Mouse (Mus musculus) kidney, adult 2 months (tissue): ENCODE measurements around the gene Cep44. TPM values are rescaled to one million over a fixed set of nuclear protein-coding genes. Genes with fewer than 3 reads are reported as not detected.

Experiments used
- DNase-seq: peaks from one replicate; pipeline ENCODE4 v3.0.0; 2021
- H3K27ac ChIP-seq: fragments of 200-500 bp; 2 replicates; pipeline ENCODE4 v1.5.1; 2012; ENCODE audit warnings: low read depth, low read length, control low read depth, inconsistent platforms; ENCODE audit not compliant: insufficient read depth
- H3K27me3 ChIP-seq: fragments of 200-500 bp; replicated peaks from 2 replicates; pipeline ENCODE4 v1.6.1; 2012; ENCODE audit warnings: mild to moderate bottlenecking, moderate library complexity, low read length, inconsistent platforms; ENCODE audit not compliant: control insufficient read depth, insufficient read depth
- H3K36me3 ChIP-seq: fragments of 200-500 bp; 2 replicates; pipeline ENCODE4 v1.6.1; 2012; ENCODE audit warnings: mild to moderate bottlenecking, moderate library complexity, low read length, inconsistent platforms; ENCODE audit not compliant: control insufficient read depth, insufficient read depth
- H3K4me1 ChIP-seq: fragments of 200-500 bp; 2 replicates; pipeline ENCODE4 v1.6.1; 2011; ENCODE audit warnings: low read length; ENCODE audit not compliant: control insufficient read depth, insufficient read depth
- H3K4me3 ChIP-seq: fragments of 200-500 bp; 2 replicates; pipeline ENCODE4 v1.5.1; 2011; ENCODE audit warnings: mild to moderate bottlenecking, low read depth, low read length, control low read depth; ENCODE audit not compliant: insufficient read depth
- CTCF ChIP-seq: fragments of 200-500 bp; conservative IDR thresholded peaks from 2 replicates; pipeline ENCODE4 v1.5.1; 2011; ENCODE audit warnings: low read depth, mild to moderate bottlenecking, control low read depth, low read length, moderate library complexity, mixed read lengths; ENCODE audit not compliant: insufficient read depth, insufficient read length
- POLR2A ChIP-seq: fragments of 200-500 bp; IDR thresholded peaks from one replicate; pipeline ENCODE4 v1.6.1; 2011; ENCODE audit warnings: low read depth, low read length, control low read depth
- WGBS: fragments of 180-500 bp; shearing (Covaris S2); methylation state at CpG from one replicate; pipeline ENCODE4 v1.1.7; 2018; 5-methylcytosine and 5-hydroxymethylcytosine counted together
- polyA plus RNA-seq: library from polyadenylated mRNA; depleted of rRNA; stranded (reverse); fragments of >200 nt; gene quantifications from 2 replicates; pipeline ENCODE4 v1.2.3, GENCODE M21; 2012; rRNA removed

Cep44 gene
- polyA plus RNA-seq: 5.4 and 6.7 TPM in 2 replicates

GRCm38 (mm10) chr8:56550558-56551360, at the start of gene Cep44, which contains the start of gene Fbxo8:
Gene Cep44 (minus strand): TSS chr8:56551047.
Gene Fbxo8 (plus strand): TSS chr8:56551090.
- Histone ChIP-seq H3K4me1 (no peaks in the 10 kb centered on the region), H3K27me3 (no peaks in the 10 kb centered on the region), H3K27ac (peak within 1 kb of the TSS; percentile 91), H3K4me3 (peak within 1 kb of the TSS; percentile 84), H3K36me3 (no peaks in the 10 kb centered on the region)
- TF ChIP-seq POLR2A (peak; percentile 49), CTCF (no peak)
- DNase-seq: peak; percentile 91
- WGBS: under 1% methylated on average over 53 of the region's 53 CpGs

- H3K4me1 ChIP-seq: no peaks in the 10 kb centered on the region
- WGBS: 96% methylated on average over 5 of the region's 5 CpGs
- TF ChIP-seq POLR2A: no peak
- TF ChIP-seq CTCF: no peak
- no peaks in the 10 kb centered on the region for H3K27me3 ChIP-seq
- no peak overlapping the region for H3K4me3 ChIP-seq
- no peak overlapping the region for H3K27ac ChIP-seq
- DNase-seq: no peak
- H3K36me3 ChIP-seq: peaks cover 3% of the 10 kb centered on the region
Observed at GRCm38 (mm10) chr8:56591502-56591901, 40.7 kb upstream of the Cep44 start.

- 96% methylated on average over 1 of the region's 1 CpGs for WGBS
- DNase-seq: no peak
- Histone ChIP-seq H3K4me3 (no peak overlapping the region), H3K36me3 (peaks cover 3% of the 10 kb centered on the region), H3K27ac (no peak overlapping the region), H3K4me1 (no peaks in the 10 kb centered on the region), H3K27me3 (no peaks in the 10 kb centered on the region)
- TF ChIP-seq POLR2A (no peak), CTCF (no peak)
Observed at GRCm38 (mm10) chr8:56591084-56591483, 40.2 kb upstream of the Cep44 start.

- Histone ChIP-seq H3K36me3 (peaks cover 3% of the 10 kb centered on the region), H3K27me3 (no peaks in the 10 kb centered on the region), H3K4me1 (no peaks in the 10 kb centered on the region), H3K4me3 (no peak overlapping the region), H3K27ac (no peak overlapping the region)
- no peak for TF ChIP-seq CTCF
- no peak for TF ChIP-seq POLR2A
- WGBS: 61% methylated on average over 2 of the region's 2 CpGs
- no peak for DNase-seq
Observed at GRCm38 (mm10) chr8:56589004-56589403, 38.2 kb upstream of the Cep44 start.

- peaks cover 3% of the 10 kb centered on the region; the same call in 1 of the 2 replicates for H3K36me3 ChIP-seq
- H3K27me3 ChIP-seq: no peaks in the 10 kb centered on the region
- peak; percentile 30 for DNase-seq
- TF ChIP-seq POLR2A: no peak
- TF ChIP-seq CTCF: peak; percentile 35; the same call in 1 of the 2 replicates
- no peaks in the 10 kb centered on the region for H3K4me1 ChIP-seq
- no peak overlapping the region for H3K4me3 ChIP-seq
- H3K27ac ChIP-seq: no peak overlapping the region
Observed at GRCm38 (mm10) chr8:56582841-56583240, 32.0 kb upstream of the Cep44 start.

- WGBS: 92% methylated on average over 4 of the region's 4 CpGs
- DNase-seq: no peak
- TF ChIP-seq POLR2A (no peak), CTCF (no peak)
Observed at GRCm38 (mm10) chr8:56580918-56581317, 30.1 kb upstream of the Cep44 start.

GRCm38 (mm10) chr8:56566856-56567255, 16.0 kb upstream of the Cep44 start:
- WGBS: 94% methylated on average over 9 of the region's 9 CpGs
- no peaks in the 10 kb centered on the region for H3K27me3 ChIP-seq
- DNase-seq: no peak
- no peak overlapping the region for H3K4me3 ChIP-seq
- H3K36me3 ChIP-seq: peaks cover 1% of the 10 kb centered on the region; the same call in 1 of the 2 replicates
- TF ChIP-seq POLR2A (no peak), CTCF (no peak)
- H3K4me1 ChIP-seq: peaks cover 7% of the 10 kb centered on the region; the same call in 1 of the 2 replicates
- H3K27ac ChIP-seq: no peak overlapping the region

More at GRCm38 (mm10) chr8:56580918-56581317, 30.1 kb upstream of the Cep44 start:
- Histone ChIP-seq H3K27ac (no peak overlapping the region), H3K4me3 (no peak overlapping the region), H3K36me3 (peaks cover 3% of the 10 kb centered on the region; the same call in 1 of the 2 replicates), H3K4me1 (no peaks in the 10 kb centered on the region), H3K27me3 (no peaks in the 10 kb centered on the region)
